Mouse (Mus musculus) liver, embryonic 12.5 days (tissue): ENCODE results near the gene Rnf11. TPM values are rescaled to one million over a fixed set of nuclear protein-coding genes. Genes with fewer than 3 reads are reported as not detected.

ENCODE experiments used
- ATAC-seq: fragments of 200-750 bp; cut with Nextera tagmentation; 2 replicates; pipeline ENCODE4 v1.8.0; 2017; ENCODE audit warnings: moderate number of reproducible peaks, mild to moderate bottlenecking, moderate library complexity
- H3K27ac ChIP-seq: fragments of 300-500 bp; sonication (generic); 2 replicates; pipeline ENCODE4 v1.5.1; 2016; ENCODE audit warnings: mild to moderate bottlenecking
- H3K27me3 ChIP-seq: fragments of 300-500 bp; sonication (generic); replicated peaks from 2 replicates; pipeline ENCODE4 v1.6.1; 2016; ENCODE audit warnings: mild to moderate bottlenecking, moderate library complexity
- H3K36me3 ChIP-seq: fragments of 300-500 bp; sonication (generic); 2 replicates; pipeline ENCODE4 v1.6.1; 2016; ENCODE audit warnings: mild to moderate bottlenecking, moderate library complexity
- H3K4me1 ChIP-seq: fragments of 300-500 bp; sonication (generic); 2 replicates; pipeline ENCODE4 v1.6.1; 2016
- H3K4me2 ChIP-seq: fragments of 300-500 bp; sonication (generic); 2 replicates; pipeline ENCODE4 v1.6.1; 2016; ENCODE audit warnings: mild to moderate bottlenecking, moderate library complexity
- H3K4me3 ChIP-seq: fragments of 300-500 bp; sonication (generic); 2 replicates; pipeline ENCODE4 v1.5.1; 2016; ENCODE audit warnings: mild to moderate bottlenecking, moderate library complexity
- H3K9ac ChIP-seq: fragments of 300-500 bp; sonication (generic); 2 replicates; pipeline ENCODE4 v1.6.1; 2016; ENCODE audit warnings: mild to moderate bottlenecking, moderate library complexity
- H3K9me3 ChIP-seq: fragments of 300-500 bp; sonication (generic); replicated peaks from 2 replicates; pipeline ENCODE4 v1.6.1; 2016; ENCODE audit warnings: mild to moderate bottlenecking, moderate library complexity
- WGBS: fragments of 180-500 bp; shearing (Covaris S2); methylation state at CpG from one replicate; pipeline ENCODE4 v1.1.7; 2016; ENCODE audit not compliant: insufficient replicate concordance; 5-methylcytosine and 5-hydroxymethylcytosine counted together
- polyA plus RNA-seq: library from polyadenylated mRNA; unstranded; fragments of >200 nt; fragmentation: Nextera tagmentation; extraction: Ambion mirVana; gene quantifications from 2 replicates; pipeline ENCODE4 v1.2.1, GENCODE M21; 2016

Rnf11 gene
- polyA plus RNA-seq, 1 experiment from 2014 or later, result 41.3 TPM

DNA sequence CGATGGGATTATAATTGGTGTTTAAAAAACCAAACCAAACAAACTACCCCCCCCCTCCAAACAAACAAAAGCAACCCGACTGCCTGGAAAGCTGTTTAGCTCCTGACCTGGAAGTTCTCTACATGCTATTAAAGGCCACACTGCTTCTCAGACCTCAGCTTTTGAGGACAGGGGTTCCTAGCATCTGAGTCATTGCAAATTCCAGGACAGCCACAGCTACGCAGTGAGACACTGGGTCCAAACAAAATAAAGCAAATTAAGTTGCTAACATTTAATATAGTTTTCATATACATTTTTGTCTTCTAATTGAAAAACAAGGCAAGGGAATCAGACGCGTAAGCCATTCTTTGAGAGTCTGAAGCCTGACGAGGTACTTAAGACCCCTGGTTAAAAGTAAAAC lies 40.1 kb downstream of the Rnf11 start:
- H3K4me2 ChIP-seq, result peak overlapping the region; percentile 56; the same call in 1 of the 2 replicates

DNA sequence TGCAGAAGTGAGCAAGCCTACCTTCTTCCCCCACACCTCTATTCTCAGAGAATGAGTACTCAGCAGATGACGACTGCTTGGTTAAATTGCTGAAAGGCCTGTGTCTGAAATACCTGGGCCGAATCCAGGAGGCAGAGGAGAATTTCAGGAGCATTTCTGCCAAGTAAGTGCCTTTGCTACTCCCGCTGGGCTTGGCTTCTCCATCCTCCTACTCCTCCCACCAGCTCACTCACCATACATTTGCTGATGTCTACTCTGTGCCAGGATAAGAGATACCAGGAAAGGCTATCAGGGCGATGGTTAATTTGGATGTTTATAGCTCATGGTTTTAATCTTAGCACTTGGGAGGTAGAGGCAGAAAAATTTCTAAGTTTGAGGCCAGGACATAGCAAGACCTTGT lies 41.9 kb downstream of the Rnf11 start:
- Histone ChIP-seq H3K27me3 (no peaks in the 10 kb centered on the region), H3K4me2 (peak overlapping the region; percentile 43), H3K4me1 (peaks cover 97% of the 10 kb centered on the region), H3K27ac (peak overlapping the region; percentile 99), H3K9ac (peak overlapping the region; percentile 51), H3K36me3 (peaks cover 53% of the 10 kb centered on the region), H3K9me3 (no peaks in the 10 kb centered on the region), H3K4me3 (no peak overlapping the region)
- 0 out of 2 replicates have a peak, but pooled peaks have one; percentile 11 for ATAC-seq
- 61% methylated on average over 4 of the region's 4 CpGs for WGBS

More for the DNA sequence above, 40.1 kb downstream of the Rnf11 start:
- WGBS, result 79% methylated on average over 6 of the region's 6 CpGs
- H3K9ac ChIP-seq, result peak overlapping the region; percentile 61
- H3K4me3 ChIP-seq, result no peak overlapping the region
- no peak for ATAC-seq
- peaks cover 59% of the 10 kb centered on the region for H3K36me3 ChIP-seq
- H3K27me3 ChIP-seq, result no peaks in the 10 kb centered on the region
- H3K27ac ChIP-seq, result peak overlapping the region; percentile 99
- peaks cover 97% of the 10 kb centered on the region for H3K4me1 ChIP-seq
- H3K9me3 ChIP-seq, result no peaks in the 10 kb centered on the region

DNA sequence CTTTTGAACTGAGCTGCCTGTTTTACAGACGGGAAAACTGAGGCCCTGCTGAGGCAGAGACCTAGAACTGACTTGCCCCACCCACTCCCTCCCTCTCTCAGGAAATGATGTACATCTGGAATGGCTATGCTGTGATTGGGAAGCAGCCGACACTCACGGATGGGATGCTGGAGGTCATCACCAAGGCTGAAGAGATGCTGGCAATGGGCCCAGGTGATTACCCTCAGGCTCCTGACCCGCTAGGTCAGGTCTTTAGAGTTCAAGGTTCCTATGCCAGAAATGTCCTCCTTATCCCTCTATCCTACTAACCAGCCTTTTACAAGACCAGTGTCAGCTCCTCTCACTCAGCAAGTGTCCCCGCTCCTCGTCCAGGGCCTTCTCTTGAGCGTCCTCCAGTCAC lies 42.4 kb downstream of the Rnf11 start:
- Histone ChIP-seq H3K9ac (peak overlapping the region; percentile 51), H3K36me3 (peaks cover 53% of the 10 kb centered on the region), H3K4me2 (peak overlapping the region; percentile 43), H3K9me3 (no peaks in the 10 kb centered on the region), H3K27me3 (no peaks in the 10 kb centered on the region), H3K27ac (peak overlapping the region; percentile 99), H3K4me3 (no peak overlapping the region), H3K4me1 (peaks cover 92% of the 10 kb centered on the region)
- 90% methylated on average over 7 of the region's 7 CpGs for WGBS
- no peak for ATAC-seq

DNA sequence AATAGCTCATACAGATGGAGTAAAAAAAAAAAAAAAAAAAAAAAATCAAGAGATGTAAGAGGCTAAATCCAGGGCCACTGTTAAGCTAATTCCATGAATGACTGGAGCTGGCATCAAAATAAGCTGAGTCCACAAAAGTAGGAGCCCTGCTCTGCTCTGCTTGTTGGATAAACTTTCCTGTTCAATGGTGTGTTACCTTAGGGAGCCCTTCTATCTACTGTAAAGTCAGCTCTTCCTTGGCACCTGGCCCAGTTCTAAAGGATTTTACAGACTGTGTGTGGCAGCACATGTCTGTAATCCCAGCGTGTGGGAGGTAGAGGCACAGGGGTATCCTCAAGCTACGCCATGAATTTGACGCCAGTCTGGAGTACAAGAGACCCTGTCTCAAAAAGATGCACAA lies 43.5 kb downstream of the Rnf11 start:
- H3K4me3 ChIP-seq, result no peak overlapping the region
- peak overlapping the region; percentile 72 for H3K9ac ChIP-seq
- H3K36me3 ChIP-seq, result peaks cover 44% of the 10 kb centered on the region
- H3K9me3 ChIP-seq, result no peaks in the 10 kb centered on the region
- H3K4me2 ChIP-seq, result peak overlapping the region; percentile 22; the same call in 1 of the 2 replicates
- no peak for ATAC-seq
- peak overlapping the region; percentile 99 for H3K27ac ChIP-seq
- H3K4me1 ChIP-seq, result peaks cover 81% of the 10 kb centered on the region
- no peaks in the 10 kb centered on the region for H3K27me3 ChIP-seq
- 93% methylated on average over 3 of the region's 3 CpGs for WGBS

DNA sequence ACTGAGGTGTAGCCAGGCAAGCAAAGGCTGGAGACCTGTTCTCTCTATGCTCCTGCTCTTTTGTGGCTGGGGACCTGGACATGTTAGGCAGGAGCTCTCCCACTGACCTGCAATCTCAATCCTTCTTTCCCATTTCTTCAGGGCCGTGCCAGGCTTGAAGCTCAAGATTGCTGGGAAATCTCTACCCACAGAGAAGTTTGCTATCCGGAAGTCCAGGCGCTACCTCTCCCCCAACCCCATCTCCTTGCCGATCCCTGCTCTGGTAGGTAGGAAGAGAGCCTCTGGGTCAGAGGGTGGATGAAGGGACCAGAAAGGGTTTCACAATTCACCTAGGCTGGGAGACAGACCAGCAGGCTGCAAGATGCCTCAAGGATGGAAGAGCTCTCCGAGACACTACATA lies 44.1 kb downstream of the Rnf11 start:
- H3K36me3 ChIP-seq, result peaks cover 40% of the 10 kb centered on the region
- peak overlapping the region; percentile 64 for H3K4me2 ChIP-seq
- peak overlapping the region; percentile 72 for H3K9ac ChIP-seq
- H3K27ac ChIP-seq, result peak overlapping the region; percentile 99
- H3K27me3 ChIP-seq, result no peaks in the 10 kb centered on the region
- no peaks in the 10 kb centered on the region for H3K9me3 ChIP-seq
- peaks cover 75% of the 10 kb centered on the region for H3K4me1 ChIP-seq
- ATAC-seq, result no peak
- 84% methylated on average over 5 of the region's 5 CpGs for WGBS
- peak overlapping the region; percentile 6 for H3K4me3 ChIP-seq

DNA sequence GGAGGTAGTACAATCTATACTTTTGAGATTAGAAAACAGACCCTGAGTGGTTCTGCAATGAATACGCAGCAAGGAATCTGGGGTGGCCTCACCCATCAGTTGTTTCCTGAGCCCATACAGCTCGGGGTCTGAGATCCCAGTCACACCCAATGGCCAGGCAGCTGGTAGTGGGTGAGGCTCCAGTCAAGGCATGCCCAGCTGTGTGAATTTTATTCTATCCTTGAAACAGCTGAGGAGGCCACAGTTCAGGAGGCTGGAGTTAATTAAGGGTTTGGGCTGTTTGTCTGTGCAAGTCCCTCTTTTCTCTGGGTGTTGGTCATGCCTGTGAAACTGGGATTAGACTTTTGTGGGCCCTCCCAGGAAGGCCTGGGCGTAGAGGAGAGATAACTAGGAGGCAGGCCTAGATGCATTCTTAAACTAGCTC lies 44.7 kb downstream of the Rnf11 start:
- ATAC-seq, result peak; percentile 91
- Histone ChIP-seq H3K4me3 (peak overlapping the region; percentile 18), H3K4me1 (peaks cover 69% of the 10 kb centered on the region), H3K4me2 (peak overlapping the region; percentile 64), H3K9ac (peak overlapping the region; percentile 72), H3K36me3 (peaks cover 40% of the 10 kb centered on the region), H3K27me3 (no peaks in the 10 kb centered on the region), H3K9me3 (no peaks in the 10 kb centered on the region), H3K27ac (peak overlapping the region; percentile 99)
- WGBS, result 12% methylated on average over 3 of the region's 3 CpGs

DNA sequence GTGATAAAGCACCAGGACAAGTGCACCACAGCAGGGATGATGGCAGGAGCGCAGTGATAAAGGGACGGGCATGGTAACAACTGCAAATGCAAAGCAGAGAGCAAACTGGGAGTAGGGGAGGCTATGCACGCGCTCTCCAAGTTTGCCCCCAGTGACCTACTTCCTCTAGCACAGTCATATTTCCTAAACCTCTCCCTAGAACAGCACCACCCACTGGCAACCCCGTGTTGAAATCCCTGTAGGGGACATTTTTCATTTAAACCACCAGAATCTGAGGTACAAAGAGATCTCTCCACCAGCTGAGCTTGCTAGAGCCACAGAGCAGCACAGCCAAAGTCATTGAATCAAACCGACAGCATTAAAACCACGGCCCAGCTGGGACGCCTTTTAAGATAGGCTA lies 45.4 kb downstream of the Rnf11 start:
- peaks cover 33% of the 10 kb centered on the region for H3K36me3 ChIP-seq
- peak overlapping the region; percentile 99 for H3K27ac ChIP-seq
- peaks cover 62% of the 10 kb centered on the region for H3K4me1 ChIP-seq
- no peaks in the 10 kb centered on the region for H3K27me3 ChIP-seq
- H3K4me2 ChIP-seq, result peak overlapping the region; percentile 64
- ATAC-seq, result no peak
- H3K9ac ChIP-seq, result peak overlapping the region; percentile 72
- H3K4me3 ChIP-seq, result peak overlapping the region; percentile 18
- 46% methylated on average over 8 of the region's 8 CpGs for WGBS
- no peaks in the 10 kb centered on the region for H3K9me3 ChIP-seq

DNA sequence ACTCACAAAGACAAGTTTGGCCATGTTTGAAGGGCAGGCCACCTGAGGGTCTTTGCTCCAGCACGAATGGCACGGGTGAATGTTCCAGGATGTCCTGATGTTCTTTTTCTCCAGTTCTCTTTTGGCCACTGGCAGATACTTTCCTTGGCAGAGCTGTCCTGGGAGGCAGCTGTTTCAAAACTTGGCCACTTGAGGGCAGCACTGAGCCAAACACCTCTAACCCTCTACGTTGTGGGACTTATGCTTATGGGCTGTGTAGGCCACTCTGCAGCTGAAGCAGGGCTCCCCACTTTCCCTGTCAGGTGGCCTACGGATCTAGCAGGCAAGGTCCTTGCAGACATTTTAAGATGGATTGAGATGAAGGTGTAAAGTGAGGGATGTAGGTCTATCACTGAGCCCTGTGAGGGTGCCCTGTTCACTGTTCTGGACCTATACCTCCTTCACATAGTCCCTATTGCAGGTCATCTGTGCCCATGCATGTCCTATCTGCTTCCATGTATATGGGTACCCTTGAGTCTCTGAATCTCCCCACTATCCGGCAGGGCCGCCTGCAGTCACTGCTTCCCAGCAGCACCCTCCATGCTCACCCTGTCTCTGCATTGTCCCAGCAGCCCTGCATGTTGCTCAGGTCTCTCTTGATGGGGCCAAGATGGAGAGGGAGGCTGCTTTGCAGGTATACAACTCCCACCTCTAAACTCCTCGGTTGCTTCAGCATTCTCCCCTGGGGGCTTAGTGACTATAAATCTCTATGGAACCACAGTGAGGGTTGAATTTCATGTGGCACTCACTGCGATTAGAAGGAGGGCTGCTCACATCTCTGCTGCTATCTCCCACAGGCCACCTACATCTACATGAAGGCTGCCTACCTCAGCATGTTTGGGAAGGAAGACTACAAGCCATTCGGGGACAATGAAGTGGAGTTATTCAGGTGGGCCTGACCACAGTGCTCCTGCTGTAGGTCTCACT lies 46.3 kb downstream of the Rnf11 start:
- Histone ChIP-seq H3K4me3 (no peak overlapping the region), H3K27me3 (no peaks in the 10 kb centered on the region), H3K9me3 (no peaks in the 10 kb centered on the region), H3K36me3 (peaks cover 29% of the 10 kb centered on the region), H3K27ac (peak overlapping the region; percentile 99), H3K9ac (peak overlapping the region; percentile 72), H3K4me1 (peaks cover 60% of the 10 kb centered on the region), H3K4me2 (peak overlapping the region; percentile 64)
- peak; percentile 40 for ATAC-seq
- WGBS, result 49% methylated on average over 9 of the region's 9 CpGs

DNA sequence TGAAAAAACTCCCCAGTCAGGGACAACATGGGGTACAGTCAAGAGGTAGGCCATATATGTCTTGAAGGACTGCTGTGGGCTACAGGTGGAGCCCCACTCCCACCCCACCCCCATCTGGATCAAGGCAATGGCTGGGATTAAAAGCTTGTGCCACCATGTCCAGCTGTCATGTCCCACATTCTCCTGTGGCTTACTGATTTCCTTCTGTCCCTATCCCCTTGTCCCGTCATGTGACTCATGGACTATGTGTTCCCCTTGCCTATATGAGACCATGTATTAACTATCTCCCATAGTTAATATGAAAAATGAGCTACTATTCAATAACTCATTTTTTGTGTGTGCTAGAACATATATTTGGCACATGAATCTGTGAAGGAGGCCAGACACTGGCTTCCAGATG lies 50.3 kb downstream of the Rnf11 start:
- ATAC-seq, result no peak
- 86% methylated on average over 1 of the region's 1 CpGs for WGBS
- 0 out of 2 replicates have a peak, but pooled peaks cover 14% of the 10 kb centered on the region for H3K36me3 ChIP-seq
- no peaks in the 10 kb centered on the region for H3K9me3 ChIP-seq
- no peak overlapping the region for H3K4me3 ChIP-seq
- no peak overlapping the region for H3K9ac ChIP-seq
- H3K27me3 ChIP-seq, result no peaks in the 10 kb centered on the region
- H3K4me1 ChIP-seq, result peaks cover 51% of the 10 kb centered on the region
- no peak overlapping the region for H3K4me2 ChIP-seq
- peak overlapping the region; percentile 18; the same call in 1 of the 2 replicates for H3K27ac ChIP-seq

DNA sequence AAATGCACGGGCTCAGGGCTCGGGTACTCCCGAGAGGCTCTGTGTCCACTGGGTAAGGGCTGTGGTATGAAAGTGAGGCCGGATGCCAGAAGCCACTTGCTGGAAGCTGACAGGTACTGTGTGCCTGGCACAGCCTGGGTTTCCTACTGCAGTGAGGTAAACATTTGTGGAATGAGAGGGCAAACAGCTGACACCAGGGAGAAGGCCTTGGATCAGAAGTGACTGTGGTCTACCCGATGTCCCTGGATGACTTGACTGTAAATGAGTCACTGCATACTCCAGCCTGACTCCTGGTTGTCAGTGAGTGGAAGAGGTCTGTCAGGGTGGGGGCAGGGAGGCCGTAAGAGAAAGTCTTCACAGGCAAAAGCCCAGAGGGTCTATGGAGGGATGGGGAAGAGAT lies 50.9 kb downstream of the Rnf11 start:
- Histone ChIP-seq H3K27ac (peak overlapping the region; percentile 3; the same call in 1 of the 2 replicates), H3K4me2 (no peak overlapping the region), H3K36me3 (0 out of 2 replicates have a peak, but pooled peaks cover 13% of the 10 kb centered on the region), H3K4me3 (no peak overlapping the region), H3K9me3 (no peaks in the 10 kb centered on the region), H3K4me1 (peaks cover 45% of the 10 kb centered on the region), H3K9ac (no peak overlapping the region), H3K27me3 (no peaks in the 10 kb centered on the region)
- WGBS, result 74% methylated on average over 6 of the region's 6 CpGs
- no peak for ATAC-seq

DNA sequence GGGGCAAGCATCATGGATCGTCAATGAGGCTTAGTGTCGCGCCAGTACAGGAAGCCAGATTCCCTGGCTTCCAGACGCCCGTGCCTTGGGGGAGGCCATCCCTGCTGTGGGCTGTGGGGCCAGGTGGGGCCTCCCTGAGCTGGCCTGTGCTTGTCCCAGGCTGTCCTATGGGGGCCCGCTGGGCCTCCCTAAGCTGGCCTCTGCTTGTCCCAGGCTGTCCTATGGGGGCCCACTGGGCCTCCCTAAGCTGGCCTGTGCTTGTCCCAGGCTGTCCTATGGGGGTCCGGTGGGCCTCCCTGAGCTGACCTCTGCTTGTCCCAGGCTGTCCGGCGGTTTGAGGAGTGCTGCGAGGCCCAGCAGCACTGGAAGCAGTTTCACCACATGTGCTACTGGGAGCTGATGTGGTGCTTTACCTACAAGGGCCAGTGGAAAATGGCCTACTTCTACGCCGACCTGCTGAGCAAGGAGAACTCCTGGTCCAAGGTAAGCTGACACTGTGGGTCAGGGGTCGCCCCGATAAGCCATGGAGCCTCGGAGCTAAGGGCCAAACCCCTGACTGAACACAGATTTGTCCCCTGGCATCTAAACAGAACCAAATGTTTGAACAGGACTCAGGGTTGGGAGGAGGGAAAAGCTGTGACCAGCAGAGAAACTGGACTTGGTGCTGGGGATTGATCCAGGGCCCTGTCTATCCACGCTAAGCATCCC lies 51.7 kb downstream of the Rnf11 start:
- 70% methylated on average over 16 of the region's 16 CpGs for WGBS
- no peak overlapping the region for H3K9ac ChIP-seq
- H3K4me1 ChIP-seq, result peaks cover 38% of the 10 kb centered on the region
- no peak overlapping the region for H3K4me3 ChIP-seq
- ATAC-seq, result peak; percentile 22; the same call in 1 of the 2 replicates
- peak overlapping the region; percentile 51 for H3K27ac ChIP-seq
- 0 out of 2 replicates have a peak, but pooled peaks cover 13% of the 10 kb centered on the region for H3K36me3 ChIP-seq
- no peaks in the 10 kb centered on the region for H3K27me3 ChIP-seq
- no peaks in the 10 kb centered on the region for H3K9me3 ChIP-seq
- no peak overlapping the region for H3K4me2 ChIP-seq
